Mouse (Mus musculus): Measurements from ENCODE around the gene Cdkal1.

Cdkal1 gene

DNA sequence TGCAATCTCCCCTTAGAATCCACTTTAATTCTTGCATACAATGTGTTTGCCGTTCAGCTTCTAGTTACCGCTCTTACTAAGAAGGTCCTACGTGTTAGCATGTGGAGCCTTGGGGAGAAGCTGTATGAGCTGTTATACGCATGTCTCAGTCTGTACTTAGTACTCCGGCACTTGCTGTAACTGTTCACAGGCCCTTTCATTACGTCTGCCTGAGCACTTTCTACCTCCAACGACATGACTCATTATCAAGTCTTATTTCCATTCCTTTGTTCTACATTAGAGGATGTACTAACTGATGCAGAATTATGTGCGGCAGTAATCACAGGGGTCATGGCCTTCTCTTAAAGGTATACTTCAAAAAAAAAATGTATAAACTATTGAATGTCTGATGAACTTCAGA lies 89.1 kb downstream of the Cdkal1 start:
- DNase-seq (ENCODE audit: low read depth): no peak

GRCm38 (mm10) chr13:29765296-29765695 lies 90.2 kb downstream of the Cdkal1 start:
- no peak for DNase-seq (ENCODE audit: low read depth)

DNA sequence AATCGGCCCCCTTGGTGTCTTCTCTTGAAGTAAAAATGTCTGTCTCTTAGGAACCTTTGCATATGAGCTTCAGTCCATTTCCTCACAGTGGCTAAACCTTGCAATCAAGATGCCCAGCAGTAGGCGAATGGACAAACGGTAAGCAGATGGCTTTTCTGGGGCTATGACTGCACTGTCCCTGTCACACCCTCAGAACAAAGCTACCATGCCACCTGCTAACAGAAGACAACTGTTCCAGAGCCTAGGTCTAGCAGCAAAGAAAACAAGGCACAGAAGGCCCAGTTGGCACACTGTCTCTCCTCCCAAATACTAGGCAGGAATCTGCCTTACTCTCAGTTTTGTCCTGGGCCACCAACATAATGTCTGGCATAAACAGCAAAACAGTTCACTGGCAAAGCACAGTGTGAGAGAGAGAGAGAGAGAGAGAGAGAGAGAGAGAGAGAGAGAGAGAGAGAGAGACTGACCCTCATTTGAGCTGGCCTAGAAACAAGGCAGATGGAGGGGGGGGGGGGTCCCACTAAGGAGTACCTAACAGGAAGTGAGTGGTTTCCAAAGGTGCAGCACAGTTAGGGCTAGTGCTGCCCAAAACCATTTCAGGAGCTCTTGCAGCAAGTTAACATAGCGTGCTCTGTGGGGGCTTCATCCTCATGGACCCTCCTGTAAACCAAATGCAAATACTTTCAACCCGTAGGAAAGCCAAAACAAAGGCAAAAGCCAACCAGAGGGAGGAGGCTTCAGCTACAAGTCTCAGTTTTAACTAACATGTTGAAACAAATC lies 95.6 kb downstream of the Cdkal1 start:
- no peak for DNase-seq (ENCODE audit: low read depth)

DNA sequence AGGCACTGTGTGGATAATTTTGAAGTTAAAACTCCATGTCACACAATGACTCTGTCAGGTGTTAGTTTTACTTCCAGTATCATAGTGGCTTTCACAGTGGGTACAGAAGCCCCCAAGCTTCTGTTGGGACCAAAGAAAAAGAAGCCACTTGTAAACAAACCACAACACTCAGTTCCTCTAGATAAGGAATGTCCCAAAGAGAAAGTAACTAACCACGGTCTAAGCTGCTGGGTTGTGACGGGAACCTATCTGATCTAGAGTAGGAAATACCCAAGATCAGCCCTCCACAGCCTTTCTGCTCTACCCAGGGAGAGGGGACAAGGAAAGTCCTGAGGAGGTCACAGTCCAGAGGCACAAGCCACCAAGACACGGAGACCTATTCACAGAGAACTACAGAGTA lies 99.4 kb downstream of the Cdkal1 start:
- DNase-seq (ENCODE audit: low read depth): no peak

- no peak for DNase-seq (ENCODE audit: low read depth)
These were observed 102.2 kb downstream of the Cdkal1 start for GRCm38 (mm10) chr13:29753254-29753653.

DNA sequence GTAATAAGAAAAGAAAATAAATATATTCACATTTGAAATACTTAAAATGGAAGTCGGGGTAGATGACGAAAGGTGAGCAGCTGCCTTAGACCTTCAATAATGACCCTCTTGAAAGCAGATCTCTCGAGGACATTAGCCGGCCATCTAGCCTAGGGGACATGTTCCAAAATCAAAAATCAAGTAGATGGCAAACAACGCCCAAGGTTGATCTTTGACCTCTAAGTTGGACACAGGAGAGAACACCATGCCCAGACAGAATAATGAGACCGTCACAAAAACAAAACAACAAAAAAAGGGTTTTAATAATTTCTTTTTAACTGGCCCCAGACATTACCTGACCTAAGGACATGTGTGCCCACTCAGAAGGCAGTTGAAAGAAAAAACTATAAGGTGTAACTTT lies 103.4 kb downstream of the Cdkal1 start:
- no peak for DNase-seq (ENCODE audit: low read depth)

GRCm38 (mm10) chr13:29751201-29751600 lies 104.3 kb downstream of the Cdkal1 start:
- DNase-seq (ENCODE audit: low read depth): no peak

DNA sequence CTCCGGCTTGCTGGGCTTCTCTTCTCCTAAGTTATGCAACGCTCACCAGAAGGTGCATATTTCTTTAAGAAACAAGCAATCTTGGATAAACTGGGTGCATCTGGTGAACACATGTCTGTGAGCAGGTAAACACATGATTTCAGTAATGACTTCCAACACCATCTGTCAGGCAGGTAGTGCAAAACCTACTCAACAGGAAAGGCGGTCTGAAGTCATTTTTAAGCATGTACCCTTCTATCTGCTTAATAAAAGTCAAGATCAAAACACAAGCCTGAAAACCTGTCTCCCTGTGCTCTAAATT lies 108.2 kb downstream of the Cdkal1 start:
- DNase-seq (ENCODE audit: low read depth): no peak

DNA sequence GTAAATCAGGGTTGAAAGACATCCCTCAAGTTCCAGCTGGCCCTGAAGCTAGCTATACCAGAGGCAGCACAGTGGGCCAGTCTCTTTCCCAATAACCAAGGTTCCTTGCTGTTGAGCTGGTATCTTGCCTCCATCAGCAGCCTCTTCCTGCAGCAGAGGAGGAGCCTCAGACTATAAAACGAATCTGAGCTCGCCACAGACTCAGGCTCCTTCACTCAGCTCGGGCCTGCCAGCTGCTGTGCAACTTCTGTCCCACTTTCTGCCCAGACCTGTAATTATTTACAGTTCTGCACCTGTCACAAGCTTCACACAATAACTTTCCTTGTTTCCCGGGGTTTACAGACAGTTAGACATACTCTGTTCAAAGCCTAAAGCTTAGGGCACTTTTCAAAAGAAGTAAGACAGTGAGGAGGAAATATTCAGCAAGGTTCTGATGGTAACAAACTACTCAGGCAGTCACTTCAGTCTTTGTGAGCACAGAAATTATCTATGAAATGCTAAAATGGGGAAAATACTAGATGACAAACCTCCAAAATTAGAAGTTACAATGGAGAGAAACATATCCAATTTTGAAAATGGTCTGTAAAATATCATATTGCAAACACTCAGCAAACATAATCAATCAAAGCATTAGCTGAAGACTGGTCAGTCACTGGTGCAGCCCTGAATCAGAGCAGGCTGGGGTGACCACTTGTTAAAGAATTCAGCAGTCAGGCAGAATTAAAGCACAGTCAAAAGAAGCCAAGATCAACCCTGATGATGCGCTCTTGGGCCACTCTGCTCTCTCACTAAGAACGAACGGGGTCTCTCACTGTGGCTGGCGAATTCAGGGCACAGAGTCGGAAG lies 108.8 kb downstream of the Cdkal1 start:
- DNase-seq (ENCODE audit: low read depth): peak; percentile 36

GRCm38 (mm10) chr13:29745073-29745472 lies 110.4 kb downstream of the Cdkal1 start:
- no peak for DNase-seq (ENCODE audit: low read depth)

GRCm38 (mm10) chr13:29744188-29744587 lies 111.3 kb downstream of the Cdkal1 start:
- no peak for DNase-seq (ENCODE audit: low read depth)

DNA sequence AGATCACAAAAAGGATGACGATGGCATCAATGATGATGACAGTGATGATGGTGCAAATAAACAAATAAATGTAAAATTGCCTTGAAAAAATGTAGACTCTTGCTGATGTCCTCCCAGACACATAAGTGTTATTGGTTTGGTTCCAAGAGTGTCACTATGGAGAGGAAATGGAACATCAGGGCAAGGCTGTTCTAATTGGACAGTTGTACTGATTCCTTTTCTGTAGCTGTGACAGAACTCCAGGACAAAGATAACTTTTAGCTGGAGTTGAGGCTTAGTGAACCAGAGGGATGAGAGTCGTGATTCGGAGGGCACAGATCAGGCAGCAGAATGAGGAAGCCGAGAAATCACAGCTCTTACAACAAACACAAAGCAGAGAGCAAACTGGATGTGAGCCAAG lies 111.7 kb downstream of the Cdkal1 start:
- no peak for DNase-seq (ENCODE audit: low read depth)

- DNase-seq (ENCODE audit: low read depth): no peak
These were observed 117.6 kb downstream of the Cdkal1 start for GRCm38 (mm10) chr13:29737675-29738461.

DNA sequence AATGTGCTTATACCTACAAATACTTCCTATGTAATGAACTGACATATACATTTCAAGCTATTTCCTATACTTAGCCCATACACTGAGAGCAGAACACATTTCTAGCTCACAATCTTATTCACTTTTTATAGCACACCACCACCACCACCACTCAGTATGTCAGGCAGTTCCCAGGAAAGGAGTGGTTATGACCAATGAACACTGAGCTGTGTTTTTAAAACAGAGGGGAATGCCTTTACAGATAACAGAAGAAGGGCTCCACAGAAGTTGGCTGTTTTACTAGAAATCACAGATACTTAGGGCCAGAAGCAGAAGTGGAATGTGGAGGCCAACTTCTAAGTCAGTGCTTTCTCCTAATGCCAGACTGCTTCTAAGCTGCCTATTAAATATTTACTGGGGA lies 121.0 kb downstream of the Cdkal1 start:
- no peak for DNase-seq (ENCODE audit: low read depth)

- no peak for DNase-seq (ENCODE audit: low read depth)
These were observed 129.2 kb downstream of the Cdkal1 start for GRCm38 (mm10) chr13:29726154-29726825.

DNA sequence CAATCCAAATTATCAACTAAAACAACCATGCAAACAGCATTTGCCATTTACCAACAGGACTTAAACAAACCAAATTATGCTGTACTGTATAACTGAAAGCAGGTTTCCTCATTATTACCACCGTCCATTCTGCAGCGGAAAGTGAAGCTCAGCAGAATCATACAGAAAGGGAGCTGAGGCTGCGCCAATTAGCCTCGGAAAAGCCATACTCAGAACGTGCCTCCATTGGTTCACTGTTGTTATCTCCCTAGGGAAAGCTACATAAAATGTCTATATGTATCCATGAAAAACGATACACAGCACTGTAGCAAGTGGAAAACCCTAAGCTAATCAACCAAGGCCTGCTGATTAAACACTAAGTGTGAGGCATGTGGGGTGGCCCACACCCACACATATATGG lies 130.6 kb downstream of the Cdkal1 start:
- no peak for DNase-seq (ENCODE audit: low read depth)

- DNase-seq (ENCODE audit: low read depth): no peak
These were observed 132.3 kb downstream of the Cdkal1 start for GRCm38 (mm10) chr13:29723150-29723549.

DNA sequence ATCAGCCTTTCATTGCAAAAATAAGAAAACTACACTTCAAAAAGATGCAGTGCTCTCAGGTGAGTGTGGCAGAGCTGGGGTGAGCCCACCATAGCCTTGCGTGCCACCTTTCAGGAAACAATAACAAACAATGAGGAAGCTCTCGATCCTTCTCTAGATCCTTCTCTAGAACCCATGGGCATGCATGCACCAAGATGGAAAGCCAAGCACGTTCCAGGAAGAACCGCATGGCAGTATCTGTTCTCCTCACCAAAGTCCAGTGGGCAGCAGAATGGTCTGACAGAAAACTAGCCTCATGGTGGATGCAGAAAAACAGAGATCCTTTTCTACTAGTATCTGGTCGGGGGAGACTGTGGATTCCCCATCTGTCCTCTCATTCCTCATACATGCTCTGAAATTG lies 134.3 kb downstream of the Cdkal1 start:
- DNase-seq (ENCODE audit: low read depth): no peak

- DNase-seq (ENCODE audit: low read depth): no peak
These were observed 138.9 kb downstream of the Cdkal1 start for GRCm38 (mm10) chr13:29716550-29716949.

DNA sequence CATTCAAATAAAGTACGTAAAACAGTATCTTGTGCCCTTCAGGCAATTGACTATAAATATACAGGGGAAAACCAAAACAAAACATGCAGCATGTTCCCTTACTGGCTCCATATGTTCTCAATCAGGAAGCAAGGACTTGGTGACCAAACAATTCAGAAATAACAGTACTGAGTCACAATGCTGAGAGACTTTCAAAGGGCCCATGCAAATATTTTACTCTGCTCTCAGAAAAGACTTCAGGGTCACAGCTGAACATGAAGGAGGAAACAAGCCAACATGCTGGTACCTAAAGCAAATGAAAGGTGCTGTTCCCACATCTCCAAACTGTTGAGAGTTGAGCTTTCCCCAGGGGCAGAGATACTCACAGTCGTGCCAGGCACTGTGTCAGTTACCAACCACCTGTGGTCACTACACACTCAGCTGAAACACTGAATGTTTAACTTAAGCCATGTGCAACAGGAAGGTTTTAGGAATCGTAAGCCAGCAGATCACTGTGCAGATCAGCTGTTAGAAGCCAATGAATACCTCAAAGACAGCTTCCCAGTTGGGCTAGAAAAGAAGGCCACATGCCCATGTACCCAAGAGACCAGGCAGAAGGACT lies 140.1 kb downstream of the Cdkal1 start:
- peak; percentile 2 for DNase-seq (ENCODE audit: low read depth)

DNA sequence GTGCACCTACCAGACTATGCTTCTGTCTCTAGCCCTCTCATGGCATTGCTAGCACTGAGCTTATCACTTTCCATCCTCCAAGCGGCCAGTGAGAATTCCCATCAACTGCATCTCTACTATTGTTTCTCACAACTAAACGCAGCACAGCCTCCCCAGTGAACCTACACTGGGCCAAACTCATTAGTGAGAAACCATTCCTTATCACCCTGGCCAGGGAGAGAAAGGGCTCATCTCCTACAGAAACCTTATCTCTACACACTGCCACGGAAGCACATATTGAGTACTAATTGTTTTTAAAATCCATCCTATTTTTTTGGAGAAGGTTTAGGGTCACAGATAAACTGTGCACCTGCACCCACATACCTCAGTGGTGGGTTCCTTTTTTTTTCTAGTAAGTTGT lies 147.9 kb downstream of the Cdkal1 start:
- no peak for DNase-seq (ENCODE audit: low read depth)

- DNase-seq (ENCODE audit: low read depth): no peak
These were observed 154.1 kb downstream of the Cdkal1 start for GRCm38 (mm10) chr13:29701400-29701799.

All from fibroblast of lung, adult 2 months (primary cell).